Mouse (Mus musculus): ENCODE measurements at regions not wholly inside any gene's neighbourhood (a gene's known extent, or its start where the extent isn't known, plus 50 kb on each side); places are given as distances from the start of the nearest gene placed in this dataset.

DNA sequence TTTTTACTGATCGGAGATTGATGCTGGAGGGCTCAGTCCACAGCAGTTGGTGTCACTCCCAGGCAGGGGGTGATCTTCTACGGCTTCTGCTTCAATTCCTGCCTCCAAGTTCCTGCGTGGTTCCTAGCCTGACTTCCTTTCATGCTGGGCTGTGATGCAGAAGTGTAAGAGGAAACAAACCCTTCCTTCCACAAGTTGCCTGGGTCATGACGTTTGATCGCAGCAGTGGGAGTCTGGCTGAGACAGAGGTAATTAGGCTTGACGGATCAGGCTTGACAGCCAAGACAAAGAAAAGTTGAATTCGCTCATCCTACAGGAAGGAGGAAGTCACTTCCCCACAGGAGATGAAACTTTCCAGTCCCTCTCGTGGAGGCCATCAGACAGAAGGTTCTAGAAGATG is 77.2 kb upstream of the Ralgps2 start:
- no peak for ATAC-seq (replicated peaks; ENCODE audit: low FRiP score, low TSS enrichment, poor library complexity, severe bottlenecking)

DNA sequence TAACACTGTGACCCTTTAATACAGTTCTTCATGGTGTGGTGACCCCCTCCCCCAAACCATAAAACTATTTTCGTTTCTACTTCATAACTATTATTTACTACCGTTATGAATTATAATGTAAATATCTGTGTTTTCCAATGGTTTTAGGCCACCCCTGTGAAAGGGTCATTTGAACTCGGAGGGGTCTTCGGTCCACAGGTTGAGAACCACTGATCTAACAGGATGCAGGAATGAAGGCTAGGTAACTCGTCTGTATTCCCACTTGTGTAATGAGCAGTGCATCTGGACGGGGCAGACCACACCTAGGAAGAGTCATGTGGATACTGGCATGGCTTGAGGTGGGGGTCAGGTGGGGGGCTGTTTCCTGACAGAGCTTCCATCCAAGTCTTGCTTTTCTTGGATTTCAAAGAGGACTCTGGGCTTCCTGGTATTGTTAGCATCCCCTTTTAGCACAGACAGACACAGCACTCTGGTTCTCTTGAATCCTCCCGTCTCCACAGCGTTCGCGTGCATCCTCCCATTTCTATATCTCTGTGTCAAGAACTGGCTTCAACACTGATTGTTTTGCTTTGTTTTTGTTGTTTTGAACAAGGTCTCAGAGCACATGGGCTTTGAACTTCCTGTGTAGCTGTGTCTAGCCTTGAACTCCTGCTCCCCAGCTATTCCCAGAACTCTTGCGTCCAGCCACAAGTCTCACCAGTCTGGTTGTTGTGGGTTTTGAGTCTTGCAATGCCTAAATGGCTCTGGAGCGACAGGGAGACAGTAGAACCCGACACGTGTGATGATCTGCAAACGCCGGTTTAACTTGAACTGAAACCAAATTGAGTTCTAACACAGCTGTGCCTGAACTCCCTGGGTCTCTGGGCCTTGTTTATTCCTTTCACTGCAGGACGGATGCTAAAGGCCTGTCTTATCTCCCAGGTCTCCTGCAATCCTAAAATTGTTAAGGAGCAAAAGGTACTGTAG is 75.4 kb upstream of the Ralgps2 start:
- ATAC-seq (replicated peaks; ENCODE audit: low FRiP score, low TSS enrichment, poor library complexity, severe bottlenecking) = no peak

DNA sequence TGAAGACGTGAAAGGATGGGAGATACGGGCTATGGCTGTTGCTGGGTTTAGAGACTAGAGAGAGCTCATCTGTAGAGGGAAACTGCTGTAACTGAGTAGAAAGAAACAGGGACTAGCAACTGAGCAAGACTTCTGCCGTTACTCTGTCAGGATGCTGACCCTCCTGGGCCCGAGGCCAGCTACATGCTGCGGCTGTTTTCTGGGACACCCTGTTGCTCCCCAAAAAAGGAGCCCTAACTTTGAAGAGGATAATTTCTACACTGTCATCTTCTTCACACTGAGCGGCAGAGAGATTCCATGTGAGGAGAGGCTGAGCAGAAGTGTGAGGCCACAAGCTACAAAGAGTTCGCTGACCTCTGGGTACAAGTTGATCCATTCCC is 74.2 kb upstream of the Ralgps2 start:
- ATAC-seq (replicated peaks; ENCODE audit: low FRiP score, low TSS enrichment, poor library complexity, severe bottlenecking) = no peak

DNA sequence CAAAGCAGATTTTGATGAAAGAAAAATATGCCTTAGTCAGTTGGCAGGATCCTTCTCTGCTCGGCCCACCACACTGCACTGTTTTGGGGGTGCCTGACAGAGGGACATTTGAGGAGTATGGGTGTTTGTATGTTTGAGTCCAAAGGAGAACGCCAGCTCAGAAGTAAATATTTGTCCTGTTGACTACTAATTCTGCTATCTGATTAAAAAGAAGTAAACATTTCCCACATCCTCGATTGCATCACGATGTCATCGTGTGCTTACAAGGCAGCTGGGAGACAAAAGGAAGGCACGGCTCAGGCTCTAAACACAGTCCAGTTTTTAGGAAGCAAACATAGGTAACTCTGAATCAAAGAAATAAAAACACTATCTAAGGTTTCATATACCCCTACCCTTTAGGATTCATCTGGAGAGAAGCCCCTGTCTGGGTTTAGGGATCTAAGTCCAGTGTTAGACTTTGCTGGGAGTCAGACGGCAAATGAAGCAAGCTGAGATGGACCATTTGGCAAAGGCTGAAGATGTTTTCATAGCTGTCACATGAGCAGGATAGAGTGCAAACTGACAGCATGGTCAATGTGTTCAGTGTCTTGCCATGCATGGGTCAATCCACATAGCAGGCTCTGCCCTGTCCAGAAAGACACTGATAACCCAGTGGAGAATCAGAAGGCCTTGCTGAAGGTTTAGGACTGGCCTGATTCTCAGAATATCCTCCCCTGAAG is 73.7 kb upstream of the Ralgps2 start:
- no peak for ATAC-seq (replicated peaks; ENCODE audit: low FRiP score, low TSS enrichment, poor library complexity, severe bottlenecking)

DNA sequence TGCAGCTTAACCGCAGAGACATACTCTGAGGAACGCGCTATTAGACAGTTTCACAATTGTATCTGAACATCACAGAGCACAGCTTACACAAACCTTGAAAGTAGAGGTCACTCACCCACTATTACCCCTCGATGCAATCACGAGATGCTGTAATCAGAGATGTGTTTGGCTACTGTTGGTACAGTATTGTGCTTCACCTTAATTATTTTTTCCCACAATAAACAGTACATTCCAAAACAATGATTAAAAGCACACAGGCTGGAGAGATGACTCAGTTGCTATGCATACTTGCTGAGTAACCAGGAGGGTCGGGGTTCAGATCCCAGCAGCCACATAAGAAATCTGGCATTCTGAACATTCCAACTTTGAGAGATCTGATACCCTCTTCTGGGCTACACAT is 71.8 kb upstream of the Ralgps2 start:
- no peak for ATAC-seq (replicated peaks; ENCODE audit: low FRiP score, low TSS enrichment, poor library complexity, severe bottlenecking)

DNA sequence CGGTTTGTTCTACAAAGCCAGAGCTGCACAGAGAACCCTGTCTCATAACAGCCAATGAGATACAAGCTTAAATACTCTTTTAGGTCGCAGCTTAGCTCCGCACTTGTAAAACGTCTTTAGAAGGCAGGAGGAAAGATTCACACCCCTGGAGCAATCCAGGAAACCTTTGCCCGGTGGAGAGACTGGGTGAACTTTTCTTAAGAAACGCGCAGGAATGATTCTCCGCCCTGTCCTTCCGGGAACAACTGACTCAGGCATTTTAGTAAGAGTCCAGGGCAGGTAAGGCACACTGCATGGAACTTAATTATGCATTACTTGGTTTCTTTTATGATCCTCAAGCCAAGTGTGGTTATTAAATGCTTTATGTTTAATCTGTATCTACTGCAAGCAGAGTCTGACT is 70.0 kb upstream of the Ralgps2 start:
- ATAC-seq (replicated peaks; ENCODE audit: low FRiP score, low TSS enrichment, poor library complexity, severe bottlenecking) = no peak

DNA sequence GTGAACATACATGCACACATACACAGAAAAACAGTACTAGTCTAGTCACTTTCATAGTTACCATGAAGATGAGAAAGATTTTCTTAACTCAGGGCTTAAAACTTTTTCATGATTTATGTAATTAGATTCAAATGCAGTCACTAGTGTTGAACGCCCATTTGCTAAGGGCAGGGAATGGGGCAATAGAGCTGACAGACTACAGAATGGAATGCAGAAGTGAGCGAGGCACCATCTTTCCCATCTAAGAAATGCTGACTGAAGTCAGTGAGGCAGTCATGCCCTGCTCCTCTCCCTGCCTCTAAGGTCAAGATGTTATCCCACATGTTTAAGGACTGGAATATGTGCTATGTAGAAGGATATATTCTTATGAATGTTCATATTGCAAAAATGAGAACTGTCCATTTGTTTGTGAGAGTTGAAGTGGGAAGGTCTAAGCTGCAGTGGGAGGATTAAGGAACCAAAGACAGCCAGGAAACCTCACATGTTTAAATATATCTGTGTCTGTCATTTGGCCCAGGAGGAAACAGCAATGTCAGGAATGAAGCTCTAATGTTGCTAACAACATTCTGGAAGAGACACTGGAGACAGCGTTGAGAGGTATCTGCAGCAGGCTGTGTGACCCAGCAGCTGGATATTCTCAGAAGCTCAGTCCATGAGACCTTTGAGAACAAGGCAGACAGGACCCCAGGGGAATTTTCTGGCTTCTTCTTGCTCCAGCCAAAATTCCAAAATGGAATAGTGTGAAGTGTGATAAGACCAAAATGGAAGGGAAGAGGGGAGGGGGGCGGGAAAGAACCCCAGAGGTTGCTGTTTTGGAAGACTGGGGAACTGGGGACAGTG is 68.7 kb upstream of the Ralgps2 start:
- no peak for ATAC-seq (replicated peaks; ENCODE audit: low FRiP score, low TSS enrichment, poor library complexity, severe bottlenecking)

DNA sequence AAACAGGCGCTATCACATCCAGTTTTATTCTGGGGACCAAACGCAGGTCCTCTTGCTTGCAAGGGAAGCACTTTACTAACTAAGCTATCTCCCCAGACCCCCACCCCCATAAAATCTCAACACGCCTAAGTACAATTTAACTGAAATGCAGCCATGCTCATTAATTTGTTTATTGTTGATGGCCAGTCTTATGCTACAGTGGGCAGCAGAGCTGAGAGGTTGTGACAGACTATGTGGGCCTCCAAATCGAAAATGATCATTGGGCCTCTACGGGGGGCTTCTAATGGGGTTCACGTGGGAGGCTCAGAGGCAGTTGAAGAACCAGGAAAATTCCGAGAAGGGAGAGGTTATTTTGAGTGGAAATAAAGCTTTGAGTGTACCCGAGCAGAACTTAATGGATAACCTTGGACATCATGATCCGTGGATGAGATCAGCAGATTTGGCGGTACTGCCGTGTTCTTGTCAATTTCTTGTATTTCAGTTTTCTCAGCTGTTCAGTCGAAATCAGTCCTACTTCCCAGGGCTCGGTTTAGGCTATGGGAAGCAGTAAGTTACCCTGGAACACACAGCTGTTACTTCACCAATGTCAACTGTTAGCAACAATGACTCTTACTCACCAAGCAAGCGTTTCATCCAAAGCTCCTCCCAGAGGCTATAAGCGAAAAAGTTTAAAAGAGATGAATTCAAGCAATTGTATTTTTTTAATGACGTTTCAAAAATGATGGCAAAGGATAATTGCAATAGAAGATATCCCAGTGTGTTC is 65.1 kb upstream of the Ralgps2 start:
- no peak for ATAC-seq (replicated peaks; ENCODE audit: low FRiP score, low TSS enrichment, poor library complexity, severe bottlenecking)

DNA sequence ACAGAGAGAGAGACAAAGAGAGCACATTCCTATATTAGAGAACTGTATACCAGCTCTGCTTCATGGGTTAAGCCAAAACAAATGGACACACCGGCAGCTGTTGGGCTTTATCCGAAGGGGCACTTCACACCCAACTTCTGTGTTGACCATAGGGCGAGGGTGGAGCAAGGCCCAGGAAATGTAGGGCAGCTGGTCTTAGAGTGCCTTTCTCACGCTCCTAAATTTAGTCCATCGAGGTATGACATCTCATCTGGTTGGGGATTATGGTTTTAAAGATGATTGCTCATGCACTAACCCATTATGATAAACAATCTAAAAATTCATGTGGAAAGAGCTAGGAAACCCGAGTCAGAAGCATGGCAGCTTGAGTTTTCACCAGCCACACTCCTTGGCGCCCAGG is 63.6 kb upstream of the Ralgps2 start:
- ATAC-seq (replicated peaks; ENCODE audit: low FRiP score, low TSS enrichment, poor library complexity, severe bottlenecking) = no peak

DNA sequence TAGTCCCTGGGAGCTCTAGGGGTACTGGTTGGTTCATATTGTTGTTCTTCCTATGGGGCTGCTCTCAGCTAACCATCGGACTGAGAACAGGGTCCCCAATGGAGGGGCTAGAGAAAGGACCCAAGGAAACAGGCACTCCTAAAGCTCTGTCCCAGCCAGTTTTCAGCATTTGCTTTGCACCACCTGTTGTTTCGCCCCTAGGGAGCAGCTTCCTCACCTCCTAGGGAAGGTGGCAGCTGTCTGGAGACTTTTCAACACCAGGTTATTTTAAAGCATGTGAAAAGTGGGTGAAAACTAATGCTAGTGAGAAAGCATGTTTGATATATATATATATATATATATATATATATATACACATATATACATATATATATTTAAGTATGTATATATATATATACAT is 62.8 kb upstream of the Ralgps2 start:
- ATAC-seq (replicated peaks; ENCODE audit: low FRiP score, low TSS enrichment, poor library complexity, severe bottlenecking) = no peak

DNA sequence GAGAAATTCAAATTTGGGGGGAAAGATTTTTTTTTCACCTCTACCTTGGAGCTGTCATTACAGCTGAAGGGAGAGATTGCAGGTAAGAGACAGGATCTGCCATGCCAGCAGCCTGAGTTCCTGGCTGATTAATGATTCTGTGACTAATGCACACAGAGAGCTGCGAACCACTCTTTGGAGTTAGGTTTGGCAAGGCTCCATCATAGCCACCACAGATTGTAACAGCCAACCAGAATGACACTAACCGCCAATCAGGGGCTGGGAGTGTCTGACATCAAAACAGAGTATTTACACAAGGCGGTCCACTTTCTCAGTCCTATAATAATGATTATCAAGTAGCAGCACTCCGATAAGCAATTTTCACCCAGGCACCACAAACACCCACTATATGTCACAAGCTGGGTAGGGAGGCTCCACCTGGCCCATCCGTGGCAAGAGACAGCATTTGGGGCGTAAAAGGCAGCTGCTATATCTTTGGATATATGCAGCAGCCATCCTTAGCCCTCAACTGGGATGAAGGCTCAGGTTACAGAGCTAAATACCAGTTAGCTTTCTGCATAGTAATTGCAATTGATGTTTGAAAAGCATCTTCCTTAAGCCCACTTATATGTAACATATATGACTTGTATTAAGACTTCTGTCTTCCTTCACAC is 61.7 kb upstream of the Ralgps2 start:
- peak; percentile 85 for ATAC-seq (replicated peaks; ENCODE audit: low FRiP score, low TSS enrichment, poor library complexity, severe bottlenecking)

DNA sequence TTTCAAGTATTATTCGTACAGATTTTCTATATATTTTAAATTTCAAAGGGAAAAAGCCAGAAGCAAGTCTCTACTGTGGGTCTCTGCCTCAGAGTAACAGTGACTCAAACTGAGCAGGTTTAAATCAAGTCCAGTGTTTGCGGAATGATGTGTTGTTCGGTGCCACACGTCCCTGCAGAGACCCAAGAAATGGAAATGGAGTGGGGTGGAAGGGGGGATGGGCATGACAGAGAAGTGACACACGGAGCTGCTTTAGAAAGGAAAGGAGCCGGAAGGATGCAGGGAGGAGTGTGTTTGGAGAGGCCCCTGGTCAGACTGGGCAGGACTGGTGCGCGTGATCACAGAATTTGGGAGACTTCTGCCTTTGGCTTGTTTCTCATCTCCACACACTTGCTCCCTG is 60.5 kb upstream of the Ralgps2 start:
- ATAC-seq (replicated peaks; ENCODE audit: low FRiP score, low TSS enrichment, poor library complexity, severe bottlenecking) = no peak

DNA sequence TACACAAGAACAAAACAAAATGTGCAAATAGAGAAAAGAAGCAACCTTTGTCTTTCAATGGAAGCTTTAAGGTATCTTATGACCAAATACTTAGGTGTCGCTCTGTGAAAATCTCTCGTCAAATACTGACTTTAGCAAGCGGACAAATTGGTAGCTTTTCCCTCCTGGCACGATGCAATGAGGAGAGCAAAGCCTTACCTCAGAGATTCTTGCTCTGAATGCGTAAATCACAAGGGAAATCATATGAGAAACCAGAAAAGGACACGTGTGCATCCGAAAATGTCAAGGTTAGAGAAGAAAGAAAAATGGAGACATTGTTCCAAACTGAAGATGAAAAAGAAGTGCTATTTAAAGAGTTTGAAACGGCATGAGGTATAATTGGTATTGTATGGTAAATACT is 59.8 kb upstream of the Ralgps2 start:
- no peak for ATAC-seq (replicated peaks; ENCODE audit: low FRiP score, low TSS enrichment, poor library complexity, severe bottlenecking)

DNA sequence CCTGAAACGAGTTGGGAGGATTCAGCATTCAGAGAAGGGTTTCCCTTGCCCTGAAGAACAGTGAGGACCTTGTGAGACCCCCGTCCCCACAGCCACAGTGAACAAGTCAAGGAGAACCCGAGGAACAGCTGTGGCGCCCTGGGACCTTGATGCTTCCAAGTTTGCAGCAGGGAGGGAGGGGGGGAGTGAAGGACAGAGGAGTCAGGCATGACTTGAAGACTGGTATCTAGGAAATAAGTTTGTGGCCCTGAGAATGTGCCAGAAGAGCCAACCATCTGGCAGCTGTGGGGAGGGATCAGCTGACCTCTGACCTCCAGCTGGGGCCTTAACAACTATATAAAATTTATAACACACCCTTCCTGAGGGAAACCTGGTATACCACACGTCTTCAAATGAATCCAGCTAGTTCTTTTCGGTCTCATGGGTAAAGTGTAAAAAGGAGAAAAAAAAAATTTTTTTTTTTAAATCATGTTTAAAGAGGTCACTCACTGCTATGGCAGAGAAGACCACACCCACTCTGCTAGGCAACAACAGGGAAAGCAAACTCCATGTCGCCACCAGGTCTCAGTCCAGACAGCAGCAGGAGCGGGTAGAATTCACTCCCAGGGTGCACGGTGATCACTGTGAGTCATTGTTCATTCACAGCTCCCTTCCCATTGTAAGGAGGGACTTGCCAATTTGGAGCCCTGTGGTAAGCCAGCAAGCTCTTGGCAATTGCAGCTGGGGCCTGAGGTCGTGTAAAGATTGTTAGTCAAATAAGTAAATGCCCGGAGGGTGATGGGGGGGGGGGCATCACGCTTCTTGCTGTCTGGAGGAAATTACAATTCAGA is 58.3 kb upstream of the Ralgps2 start:
- ATAC-seq (replicated peaks; ENCODE audit: low FRiP score, low TSS enrichment, poor library complexity, severe bottlenecking) = no peak

DNA sequence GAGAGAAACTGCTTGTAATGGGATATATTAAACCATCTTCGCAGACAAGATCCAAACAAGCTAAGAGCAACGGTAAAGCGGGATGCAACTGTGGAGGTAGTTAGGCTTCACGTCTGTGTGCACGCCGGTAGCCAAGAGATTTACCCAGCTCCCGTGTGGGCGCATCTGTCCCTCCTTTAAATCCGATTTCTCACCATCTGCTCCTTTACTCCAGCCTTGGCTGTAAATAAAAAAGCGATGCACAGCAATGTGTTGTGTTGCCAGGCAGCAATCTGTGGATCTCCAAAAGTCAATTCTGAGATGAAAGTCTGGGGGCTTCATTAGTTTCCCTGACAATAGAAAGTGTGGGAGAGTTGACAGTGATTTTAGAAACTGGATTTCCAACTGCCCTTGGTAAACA is 57.6 kb upstream of the Ralgps2 start:
- ATAC-seq (replicated peaks; ENCODE audit: low FRiP score, low TSS enrichment, poor library complexity, severe bottlenecking) = no peak

DNA sequence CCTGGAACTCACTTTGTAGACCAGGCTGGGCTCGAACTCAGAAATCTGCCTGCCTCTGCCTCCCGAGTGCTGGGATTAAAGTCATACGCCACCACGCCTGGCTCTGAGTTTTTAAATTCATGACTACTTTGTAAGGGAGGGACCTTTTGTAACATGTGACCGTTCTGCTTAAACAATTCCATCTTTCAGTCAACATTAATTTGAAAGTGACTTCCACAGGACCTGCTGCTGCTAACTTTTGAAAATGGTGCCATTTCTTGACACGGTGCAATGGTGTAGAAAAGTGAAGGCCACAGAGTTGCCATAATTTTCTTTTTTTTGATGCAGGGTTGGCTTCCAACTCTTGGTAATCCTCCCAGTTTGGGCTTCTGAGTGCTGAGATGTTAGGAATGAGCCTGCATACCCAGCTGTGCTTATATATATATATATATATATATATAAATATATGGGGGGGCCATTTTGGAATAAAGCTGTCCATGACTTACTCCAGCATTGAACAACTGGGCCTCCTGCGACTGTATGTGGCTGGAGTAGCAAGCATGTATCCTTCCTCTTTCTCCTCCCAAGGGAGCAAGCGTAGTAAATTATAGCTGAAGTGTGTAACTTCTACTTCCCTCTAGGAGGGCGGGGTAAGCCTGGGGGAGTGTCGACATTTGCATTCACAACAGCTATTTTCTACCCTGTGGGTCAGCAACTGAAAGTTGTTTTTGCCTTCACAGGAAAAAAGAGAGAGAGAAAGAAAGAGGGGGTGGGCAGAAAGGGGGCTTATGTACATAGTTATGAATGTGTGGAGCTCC is 56.9 kb upstream of the Ralgps2 start:
- ATAC-seq (replicated peaks; ENCODE audit: low FRiP score, low TSS enrichment, poor library complexity, severe bottlenecking) = no peak

DNA sequence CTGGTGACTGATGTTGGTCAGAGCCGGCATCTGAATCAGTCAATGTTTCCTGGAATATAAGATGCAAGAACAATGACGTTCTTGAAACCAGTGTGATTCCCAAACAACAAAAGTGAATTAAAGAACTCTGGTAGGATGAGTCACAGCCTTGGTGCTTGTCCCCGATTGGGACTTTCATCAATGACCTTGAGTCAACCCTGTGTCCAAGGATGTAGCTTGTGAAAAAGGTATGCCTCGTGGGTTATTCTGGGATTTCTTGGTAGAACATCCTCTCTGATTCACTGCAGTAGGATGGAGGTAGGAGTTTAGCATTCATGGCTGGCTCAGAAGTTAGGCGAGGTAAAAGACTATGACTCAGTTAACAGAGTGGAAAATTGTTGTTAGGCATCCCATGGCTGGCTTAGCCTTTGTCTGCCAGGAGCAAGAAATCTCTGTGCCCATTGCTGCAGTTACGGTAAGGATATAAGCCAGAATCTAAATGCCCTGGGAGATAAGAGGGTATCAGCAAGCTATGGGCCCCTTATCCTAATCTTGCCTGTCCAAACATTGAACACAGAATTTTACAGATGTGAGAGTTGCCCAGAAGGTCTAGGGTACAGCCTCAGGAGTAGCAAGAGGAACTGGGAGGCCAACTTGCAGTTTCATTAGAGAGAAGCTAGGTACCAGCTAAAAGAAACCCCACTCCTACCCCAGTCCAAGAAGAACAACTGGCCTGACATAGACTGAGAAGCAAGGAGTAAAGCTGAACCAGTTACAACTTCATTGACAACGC is 55.9 kb upstream of the Ralgps2 start:
- peak; percentile 64 for ATAC-seq (replicated peaks; ENCODE audit: low FRiP score, low TSS enrichment, poor library complexity, severe bottlenecking)
